Mouse (Mus musculus) hindlimb bud, embryonic 11.5 days (tissue): Measurements from ENCODE around the gene Kcnn3.

Experiments used
- DNase-seq: peaks from one replicate; pipeline ENCODE4 v3.0.0-alpha.2; 2012; ENCODE audit warnings: low read depth, low spot score; ENCODE audit errors: extremely low spot score

Kcnn3 gene

DNA sequence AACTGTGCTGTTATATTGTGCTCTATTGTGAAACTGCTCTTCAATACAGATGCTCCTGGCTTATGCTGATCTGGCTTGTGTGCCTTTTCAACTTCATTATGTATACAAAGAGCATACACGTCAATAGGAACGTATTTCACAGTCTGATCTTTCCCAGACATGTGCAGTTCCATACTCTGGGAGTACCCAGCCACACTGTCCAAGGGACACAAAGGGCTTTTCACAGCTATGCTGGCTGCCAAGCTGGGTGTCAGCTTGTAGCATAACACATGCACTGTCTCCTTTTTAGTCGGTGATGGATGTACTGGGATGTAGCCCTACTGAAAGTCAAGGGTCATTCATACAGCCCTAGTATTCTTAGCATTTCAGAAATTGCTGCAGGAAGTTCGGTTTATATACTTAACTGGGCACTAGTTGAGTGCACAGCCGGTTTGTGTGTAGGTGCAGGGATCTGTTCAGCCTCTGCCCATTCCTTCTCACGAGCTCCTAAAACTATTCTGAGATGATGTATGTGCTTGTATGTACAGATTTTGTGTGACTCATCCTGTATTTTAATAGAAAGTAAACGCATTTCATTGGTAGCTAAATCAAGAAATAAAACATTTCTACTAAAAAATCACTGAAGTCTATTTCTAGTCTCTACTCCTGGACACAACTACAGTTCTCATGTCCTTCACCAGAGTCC, 203.6 kb downstream of the Kcnn3 start:
- no peak for DNase-seq
